Mouse (Mus musculus): ENCODE results near the gene 2300003K06Rik. TPM values are rescaled to one million over a fixed set of nuclear protein-coding genes. Genes with fewer than 3 reads are reported as not detected.

2300003K06Rik gene
- total RNA-seq (2023), result not detected

DNA sequence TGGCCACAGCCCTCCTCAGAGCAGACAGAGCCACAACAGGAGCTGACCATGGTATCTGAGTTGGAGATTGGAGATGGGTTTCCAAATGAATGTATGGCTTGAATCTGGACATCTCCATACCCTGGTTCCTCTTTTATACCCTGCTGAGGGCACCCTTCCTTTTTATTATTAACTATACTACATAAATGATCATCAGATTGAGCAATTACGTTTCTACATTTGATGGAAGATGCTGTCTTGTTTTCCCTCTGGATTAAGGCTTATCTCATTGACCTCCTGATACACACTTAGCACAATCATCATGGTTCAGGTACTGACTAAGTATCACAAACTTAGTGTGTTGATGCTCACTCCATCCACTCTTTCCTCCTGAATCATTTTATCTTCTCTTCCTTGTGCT lies at the start of gene 2300003K06Rik:
Gene 2300003K06Rik (minus strand): TSS at position 101 of the 400 bp plus-strand sequence.

GRCm38 (mm10) chr11:99878887-99879286 lies 41.0 kb upstream of the 2300003K06Rik start, which contains the start of gene Gm11567:
Gene Gm11567 (plus strand): TSS chr11:99879187.

GRCm38 (mm10) chr11:99873089-99873488 lies 35.2 kb upstream of the 2300003K06Rik start, which contains the start of gene Krtap9-1:
Gene Krtap9-1 (plus strand): TSS chr11:99873389.

GRCm38 (mm10) chr11:99864176-99864575 lies 26.3 kb upstream of the 2300003K06Rik start, which contains the start of gene Gm11559:
Gene Gm11559 (plus strand): TSS chr11:99864476.

GRCm38 (mm10) chr11:99857617-99858016 lies 19.8 kb upstream of the 2300003K06Rik start, which contains the start of gene Gm11568:
Gene Gm11568 (plus strand): TSS chr11:99857917.

DNA sequence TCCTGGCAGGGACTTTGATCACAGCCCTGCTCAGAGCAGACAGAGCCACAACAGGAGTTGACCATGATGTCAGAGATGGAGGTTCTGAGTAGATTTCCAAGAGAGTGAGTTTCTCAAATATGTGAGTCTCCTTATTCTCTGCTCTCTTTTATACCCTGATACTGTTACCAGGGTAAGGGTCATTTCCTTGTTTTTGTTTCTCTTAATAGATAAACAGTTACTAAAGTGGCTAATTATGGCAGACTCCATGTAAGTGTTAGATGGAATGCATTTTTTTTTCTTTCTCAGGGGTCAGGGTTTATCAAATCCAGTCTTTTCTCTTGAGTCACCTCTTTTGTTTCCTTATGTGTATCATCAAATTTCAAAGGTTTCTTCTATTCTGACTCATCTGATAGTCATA lies 13.6 kb upstream of the 2300003K06Rik start, which contains the start of gene Krtap4-16:
Gene Krtap4-16 (minus strand): TSS at position 101 of the 400 bp plus-strand sequence.

DNA sequence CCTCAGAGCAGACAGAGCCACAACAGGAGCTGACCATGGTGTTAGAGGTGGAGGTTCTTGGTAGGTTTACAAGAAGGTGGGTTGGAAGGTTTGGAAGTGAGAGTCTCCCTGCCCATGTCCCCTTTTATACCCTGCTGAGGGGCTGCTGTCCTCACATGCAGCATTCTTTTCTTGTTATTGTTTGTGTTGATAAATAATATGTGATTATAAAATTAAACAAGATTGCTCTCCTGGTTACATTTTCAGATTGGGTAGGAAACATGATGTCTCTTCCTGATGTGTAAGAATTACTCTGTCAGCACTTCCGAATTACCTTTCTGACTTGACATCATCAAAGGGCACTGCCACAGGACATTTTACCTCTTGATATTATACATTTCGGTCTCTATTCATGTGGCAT lies 22.3 kb downstream of the 2300003K06Rik start, which contains the start of gene Gm11564:
Gene Gm11564 (minus strand): TSS at position 101 of the 400 bp plus-strand sequence.

DNA sequence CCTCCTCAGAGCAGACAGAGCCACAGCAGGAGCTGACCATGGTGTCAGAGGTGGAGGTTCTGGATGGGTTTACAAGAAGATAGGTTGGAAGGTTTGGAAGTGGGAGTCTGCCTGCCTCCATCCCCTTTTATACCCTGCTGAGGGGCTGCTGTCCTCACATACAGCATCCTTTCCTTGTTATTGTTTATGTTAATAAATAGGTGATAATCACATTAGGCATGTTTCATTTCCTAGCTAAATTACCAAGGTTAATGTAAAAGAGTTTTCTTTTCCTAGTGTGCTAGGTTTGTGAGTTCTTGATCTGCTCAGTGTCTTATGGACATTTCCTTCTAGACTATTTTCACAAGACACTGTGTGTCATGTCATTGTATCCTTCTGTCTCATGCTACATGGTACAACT lies 28.1 kb downstream of the 2300003K06Rik start, which contains the start of gene Krtap4-13:
Gene Krtap4-13 (minus strand): TSS at position 101 of the 400 bp plus-strand sequence.

DNA sequence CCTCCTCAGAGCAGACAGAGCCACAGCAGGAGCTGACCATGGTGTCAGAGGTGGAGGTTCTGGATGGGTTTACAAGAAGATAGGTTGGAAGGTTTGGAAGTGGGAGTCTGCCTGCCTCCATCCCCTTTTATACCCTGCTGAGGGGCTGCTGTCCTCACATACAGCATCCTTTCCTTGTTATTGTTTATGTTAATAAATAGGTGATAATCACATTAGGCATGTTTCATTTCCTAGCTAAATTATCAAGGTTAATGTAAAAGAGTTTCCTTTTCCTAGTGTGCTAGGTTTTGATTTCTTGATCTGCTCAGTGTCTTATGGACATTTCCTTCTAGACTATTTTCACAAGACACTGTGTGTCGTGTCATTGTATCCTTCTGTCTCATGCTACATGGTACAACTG lies 33.5 kb downstream of the 2300003K06Rik start, which contains the start of gene Gm11554:
Gene Gm11554 (minus strand): TSS at position 101 of the 400 bp plus-strand sequence.

GRCm38 (mm10) chr11:99798832-99799231 lies 39.0 kb downstream of the 2300003K06Rik start, which contains the start of gene Gm11569:
Gene Gm11569 (minus strand): TSS chr11:99798932.

DNA sequence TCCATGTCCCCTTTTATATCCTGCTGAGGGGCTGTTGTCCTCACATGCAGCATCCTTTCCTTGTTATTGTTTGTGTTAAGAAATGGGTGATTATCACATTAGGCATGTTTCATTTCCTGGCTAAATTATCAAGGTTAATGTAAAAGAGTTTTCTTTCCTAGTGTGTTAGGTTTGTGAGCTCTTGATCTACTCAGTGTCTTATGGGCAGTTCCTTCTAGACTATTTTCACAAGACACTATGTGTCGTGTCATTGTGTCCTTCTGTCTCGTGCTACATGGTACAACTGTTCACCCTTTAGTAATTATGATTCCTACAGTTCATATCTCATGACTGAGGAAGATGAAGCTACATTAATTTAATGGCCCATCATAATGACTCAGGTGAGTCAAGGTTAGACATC lies 44.5 kb downstream of the 2300003K06Rik start, which contains the start of gene Gm11596:
Gene Gm11596 (minus strand): TSS at position 101 of the 400 bp plus-strand sequence.

Other genes starting within 250 kb of the 2300003K06Rik start
- not detected for gene Krtap1-3, start 246.7 kb downstream of the 2300003K06Rik start, total RNA-seq (2023)
- gene Krtap9-3, start 240.0 kb downstream of the 2300003K06Rik start, total RNA-seq (2023), result not detected
- gene Gm11938, start 234.8 kb downstream of the 2300003K06Rik start, total RNA-seq (2023), result not detected
- not detected for gene Gm11937, start 227.9 kb downstream of the 2300003K06Rik start, total RNA-seq (2023)
- gene Krtap2-4, start 223.2 kb downstream of the 2300003K06Rik start, total RNA-seq (2023), result not detected
- not detected for gene Gm11562, start 217.6 kb downstream of the 2300003K06Rik start, total RNA-seq (2023)
- not detected for gene Krtap4-1, start 209.8 kb downstream of the 2300003K06Rik start, total RNA-seq (2023)
- not detected for gene Krtap4-2, start 203.0 kb downstream of the 2300003K06Rik start, total RNA-seq (2023)
- gene Krtap4-7, start 194.0 kb downstream of the 2300003K06Rik start, total RNA-seq (2023), result not detected
- gene Gm11555, start 187.8 kb downstream of the 2300003K06Rik start, total RNA-seq (2023), result not detected
- gene Gm11563, start 179.1 kb downstream of the 2300003K06Rik start, total RNA-seq (2023), result not detected
- gene Krtap4-6, start 172.1 kb downstream of the 2300003K06Rik start, total RNA-seq (2023), result not detected
- gene Gm14190, start 147.3 kb downstream of the 2300003K06Rik start, total RNA-seq (2023), result not detected
- gene Gm14180, start 103.8 kb downstream of the 2300003K06Rik start, total RNA-seq (2023), result not detected
- not detected for gene Gm11595, start 65.2 kb downstream of the 2300003K06Rik start, total RNA-seq (2023)
- gene Krtap4-8, start 57.4 kb downstream of the 2300003K06Rik start, total RNA-seq (2023), result not detected
- not detected for gene Krtap4-9, start 52.9 kb downstream of the 2300003K06Rik start, total RNA-seq (2023)
- gene Gm11596, start 44.6 kb downstream of the 2300003K06Rik start, total RNA-seq (2023), result not detected
- not detected for gene Gm11569, start 39.1 kb downstream of the 2300003K06Rik start, total RNA-seq (2023)
- gene Gm11554, start 33.6 kb downstream of the 2300003K06Rik start, total RNA-seq (2023), result not detected
- not detected for gene Krtap4-13, start 28.2 kb downstream of the 2300003K06Rik start, total RNA-seq (2023)
- not detected for gene Gm11564, start 22.4 kb downstream of the 2300003K06Rik start, total RNA-seq (2023)
- gene Krtap4-16, start 13.5 kb upstream of the 2300003K06Rik start, total RNA-seq (2023), result not detected
- not detected for gene Gm11568, start 19.9 kb upstream of the 2300003K06Rik start, total RNA-seq (2023)
- not detected for gene Gm11559, start 26.4 kb upstream of the 2300003K06Rik start, total RNA-seq (2023)
- gene Krtap9-1, start 35.3 kb upstream of the 2300003K06Rik start, total RNA-seq (2023), result not detected
- gene Gm11567, start 41.1 kb upstream of the 2300003K06Rik start, total RNA-seq (2023), result not detected
- not detected for gene Krtap31-1, start 69.9 kb upstream of the 2300003K06Rik start, total RNA-seq (2023)
- gene Gm11565, start 76.7 kb upstream of the 2300003K06Rik start, total RNA-seq (2023), result not detected
- gene Krtap31-2, start 98.2 kb upstream of the 2300003K06Rik start, total RNA-seq (2023), result not detected
- not detected for gene Krtap9-5, start 110.4 kb upstream of the 2300003K06Rik start, total RNA-seq (2023)
- gene Krtap29-1, start 141.0 kb upstream of the 2300003K06Rik start, total RNA-seq (2023), result not detected
- gene Krtap16-1, start 148.5 kb upstream of the 2300003K06Rik start, total RNA-seq (2023), result not detected
- not detected for gene Krtap17-1, start 155.9 kb upstream of the 2300003K06Rik start, total RNA-seq (2023)
- not detected for gene Krt33a, start 178.1 kb upstream of the 2300003K06Rik start, total RNA-seq (2023)
- not detected for gene Krt33b, start 191.8 kb upstream of the 2300003K06Rik start, total RNA-seq (2023)
- gene Krt34, start 203.5 kb upstream of the 2300003K06Rik start, total RNA-seq (2023), result not detected
- gene Krt31, start 212.5 kb upstream of the 2300003K06Rik start, total RNA-seq (2023), result not detected